Mouse (Mus musculus) bone marrow, adult 2 months (tissue): ENCODE results near the gene Mycbp. TPM values are rescaled to one million over a fixed set of nuclear protein-coding genes. Genes with fewer than 3 reads are reported as not detected.

Source experiments
- H3K27ac ChIP-seq: fragments of 200-500 bp; 2 replicates; pipeline ENCODE4 v1.5.1; 2012; ENCODE audit warnings: low read depth, mild to moderate bottlenecking, control low read depth, inconsistent platforms, low read length; ENCODE audit not compliant: control insufficient read depth, poor library complexity, insufficient read depth
- H3K4me1 ChIP-seq: fragments of 200-500 bp; 2 replicates; pipeline ENCODE4 v1.6.1; 2011; ENCODE audit warnings: low read length; ENCODE audit not compliant: control insufficient read depth, insufficient read depth
- H3K4me3 ChIP-seq: fragments of 200-500 bp; replicated peaks from 2 replicates; pipeline ENCODE3; 2011; ENCODE audit warnings: mild to moderate bottlenecking, low read depth, low read length, control low read depth; ENCODE audit not compliant: control insufficient read depth
- CTCF ChIP-seq: fragments of 200-500 bp; IDR thresholded peaks from 2 replicates; pipeline ENCODE4 v1.5.1; 2011; ENCODE audit warnings: low read length, control low read depth; ENCODE audit not compliant: control insufficient read depth, insufficient read depth
- POLR2A ChIP-seq: fragments of 200-500 bp; IDR thresholded peaks from 2 replicates; pipeline ENCODE4 v1.6.1; 2011; ENCODE audit warnings: low read depth, mild to moderate bottlenecking, control low read depth, low read length, borderline replicate concordance; ENCODE audit not compliant: control insufficient read depth
- WGBS: fragments of 180-500 bp; shearing (Covaris S2); methylation state at CpG from one replicate; pipeline ENCODE4 v1.1.7; 2018; 5-methylcytosine and 5-hydroxymethylcytosine counted together
- polyA plus RNA-seq: library from polyadenylated mRNA; stranded (reverse); fragments of >200 nt; gene quantifications from 2 replicates; pipeline ENCODE4 v1.2.4, GENCODE M21; 2011; ENCODE audit warnings: low replicate concordance; ENCODE audit not compliant: missing spikeins, insufficient read depth, insufficient read length

Gene Mycbp
- polyA plus RNA-seq, result 12.9 and 35.6 TPM in 2 replicates

- H3K27ac ChIP-seq, result peak within 1 kb of the TSS; percentile 75
- no peaks in the 10 kb centered on the region for H3K4me1 ChIP-seq
- TF ChIP-seq POLR2A (no peak; the same call in 1 of the 2 replicates), CTCF (no peak)
- peak within 1 kb of the TSS; percentile 72 for H3K4me3 ChIP-seq
- under 1% methylated on average over 49 of the region's 49 CpGs for WGBS
These were observed at the start of gene Mycbp for GRCm38 (mm10) chr4:123904333-123905125. Mycbp (plus strand) TSS chr4:123904832.

- Histone ChIP-seq H3K27ac (no peak overlapping the region), H3K4me3 (no peak overlapping the region), H3K4me1 (no peaks in the 10 kb centered on the region)
- WGBS, result 64% methylated on average over 4 of the region's 4 CpGs
- TF ChIP-seq CTCF (no peak), POLR2A (no peak)
These were observed 47.7 kb upstream of the Mycbp start for GRCm38 (mm10) chr4:123856888-123857287.

GRCm38 (mm10) chr4:123858090-123858489, 46.5 kb upstream of the Mycbp start:
- TF ChIP-seq CTCF (no peak), POLR2A (no peak)
- 75% methylated on average over 7 of the region's 7 CpGs for WGBS
- Histone ChIP-seq H3K4me3 (no peak overlapping the region), H3K4me1 (no peaks in the 10 kb centered on the region), H3K27ac (no peak overlapping the region)

GRCm38 (mm10) chr4:123859379-123859778, 45.3 kb upstream of the Mycbp start, which contains the start of gene 4933427I04Rik:
4933427I04Rik (plus strand) TSS chr4:123859679.
- TF ChIP-seq CTCF (no peak), POLR2A (no peak)
- WGBS, result 71% methylated on average over 3 of the region's 3 CpGs
- no peak within 1 kb of the TSS for H3K27ac ChIP-seq

GRCm38 (mm10) chr4:123859803-123860202, 44.8 kb upstream of the Mycbp start:
- TF ChIP-seq CTCF (no peak), POLR2A (no peak)
- Histone ChIP-seq H3K27ac (no peak overlapping the region), H3K4me3 (no peak overlapping the region), H3K4me1 (no peaks in the 10 kb centered on the region)
- WGBS, result 50% methylated on average over 2 of the region's 2 CpGs

More at GRCm38 (mm10) chr4:123859379-123859778, 45.3 kb upstream of the Mycbp start, which contains the start of gene 4933427I04Rik:
- Histone ChIP-seq H3K4me3 (no peak within 1 kb of the TSS), H3K4me1 (no peaks in the 10 kb centered on the region)

- 72% methylated on average over 5 of the region's 5 CpGs for WGBS
- Histone ChIP-seq H3K4me1 (no peaks in the 10 kb centered on the region), H3K4me3 (no peak overlapping the region), H3K27ac (no peak overlapping the region)
- no peak for TF ChIP-seq CTCF
These were observed 44.0 kb upstream of the Mycbp start for GRCm38 (mm10) chr4:123860621-123861020.

- H3K27ac ChIP-seq, result no peak overlapping the region
- TF ChIP-seq CTCF, result no peak
- TF ChIP-seq POLR2A, result no peak
- 86% methylated on average over 5 of the region's 5 CpGs for WGBS
- no peak overlapping the region for H3K4me3 ChIP-seq
- no peaks in the 10 kb centered on the region for H3K4me1 ChIP-seq
These were observed 10.9 kb upstream of the Mycbp start for GRCm38 (mm10) chr4:123893726-123894125.

- no peak overlapping the region for H3K4me3 ChIP-seq
- TF ChIP-seq CTCF (no peak), POLR2A (no peak)
- WGBS, result 77% methylated on average over 4 of the region's 4 CpGs
- H3K4me1 ChIP-seq, result no peaks in the 10 kb centered on the region
- H3K27ac ChIP-seq, result no peak overlapping the region
These were observed 10.3 kb upstream of the Mycbp start for GRCm38 (mm10) chr4:123894295-123894694.

- Histone ChIP-seq H3K4me3 (no peak overlapping the region), H3K27ac (no peak overlapping the region), H3K4me1 (no peaks in the 10 kb centered on the region)
- WGBS, result 11% methylated on average over 5 of the region's 5 CpGs
- no peak for TF ChIP-seq POLR2A
- peak; percentile 56 for TF ChIP-seq CTCF
These were observed 5.9 kb upstream of the Mycbp start for GRCm38 (mm10) chr4:123898696-123899095.
